Mouse (Mus musculus) forebrain, embryonic 14.5 days (tissue): Measurements from ENCODE around the gene Atp8b4. TPM values are rescaled to one million over a fixed set of nuclear protein-coding genes. Genes with fewer than 3 reads are reported as not detected.

Experiments
- ATAC-seq: fragments of 200-750 bp; cut with Nextera tagmentation; 2 replicates; pipeline ENCODE4 v1.8.0; 2017; ENCODE audit warnings: mild to moderate bottlenecking, moderate library complexity
- DNase-seq: peaks from one replicate; pipeline ENCODE4 v3.0.0-alpha.2; 2015; ENCODE audit warnings: low spot score
- H3K27ac ChIP-seq: fragments of 300-500 bp; sonication (generic); 2 replicates; pipeline ENCODE4 v1.5.1; 2014; ENCODE audit warnings: low read depth, mild to moderate bottlenecking, control low read depth, low read length, moderate library complexity
- H3K27me3 ChIP-seq: fragments of 300-500 bp; sonication (generic); replicated peaks from 2 replicates; pipeline ENCODE4 v1.6.1; 2014; ENCODE audit warnings: low read length, control low read depth, mixed read lengths; ENCODE audit not compliant: control insufficient read depth, insufficient read depth
- H3K36me3 ChIP-seq: fragments of 300-500 bp; sonication (generic); 2 replicates; pipeline ENCODE4 v1.6.1; 2014; ENCODE audit warnings: low read length, control low read depth; ENCODE audit not compliant: control insufficient read depth, insufficient read depth
- H3K4me1 ChIP-seq: fragments of 300-500 bp; sonication (generic); 2 replicates; pipeline ENCODE4 v1.6.1; 2014; ENCODE audit warnings: antibody characterized with exemption, low read length, control low read depth; ENCODE audit not compliant: control insufficient read depth, insufficient read depth
- H3K4me2 ChIP-seq: fragments of 300-500 bp; sonication (generic); 2 replicates; pipeline ENCODE4 v1.6.1; 2014; ENCODE audit warnings: mild to moderate bottlenecking, control low read depth, low read length
- H3K4me3 ChIP-seq: fragments of 300-500 bp; sonication (generic); 2 replicates; pipeline ENCODE4 v1.5.1; 2014; ENCODE audit warnings: low read depth, low read length, control low read depth
- H3K9ac ChIP-seq: fragments of 300-500 bp; sonication (generic); 2 replicates; pipeline ENCODE4 v1.6.1; 2014; ENCODE audit warnings: mild to moderate bottlenecking, low read length, control low read depth, moderate library complexity
- H3K9me3 ChIP-seq: fragments of 300-500 bp; sonication (generic); replicated peaks from 2 replicates; pipeline ENCODE4 v1.6.1; 2016; ENCODE audit warnings: low read length, control low read depth, mixed read lengths; ENCODE audit not compliant: control insufficient read depth
- WGBS: fragments of 180-500 bp; shearing (Covaris S2); extraction: QIAGEN DNeasy Blood & Tissue Kit; methylation state at CpG from one replicate; pipeline ENCODE4 v1.1.7; 2014; 5-methylcytosine and 5-hydroxymethylcytosine counted together
- polyA plus RNA-seq: library from polyadenylated mRNA; unstranded; fragments of >200 nt; fragmentation: Nextera tagmentation; extraction: Ambion mirVana; gene quantifications from 2 replicates; pipeline ENCODE4 v1.2.1, GENCODE M21; 2014

The Atp8b4 gene
- polyA plus RNA-seq, 1 experiment from 2014 or later, result 0.06 TPM

- Histone ChIP-seq H3K9me3 (no peaks in the 10 kb centered on the region), H3K27ac (no peak overlapping the region), H3K27me3 (no peaks in the 10 kb centered on the region), H3K4me1 (no peaks in the 10 kb centered on the region), H3K36me3 (no peaks in the 10 kb centered on the region), H3K4me2 (no peak overlapping the region), H3K4me3 (no peak overlapping the region), H3K9ac (no peak overlapping the region)
- DNase-seq (no peak), ATAC-seq (no peak)
- WGBS, result 92% methylated on average over 9 of the region's 9 CpGs
These were observed 9.9 kb downstream of the Atp8b4 start for GRCm38 (mm10) chr2:126490573-126490972.

GRCm38 (mm10) chr2:126485262-126486017 is 15.0 kb downstream of the Atp8b4 start:
- no peak overlapping the region for H3K27ac ChIP-seq
- no peaks in the 10 kb centered on the region for H3K4me1 ChIP-seq
- H3K4me2 ChIP-seq, result no peak overlapping the region
- H3K36me3 ChIP-seq, result no peaks in the 10 kb centered on the region
- no peak overlapping the region for H3K9ac ChIP-seq
- ATAC-seq (no peak), DNase-seq (no peak)
- WGBS, result 88% methylated on average over 11 of the region's 11 CpGs
- no peaks in the 10 kb centered on the region for H3K27me3 ChIP-seq
- no peak overlapping the region for H3K4me3 ChIP-seq
- H3K9me3 ChIP-seq, result no peaks in the 10 kb centered on the region

GRCm38 (mm10) chr2:126483337-126483736 is 17.1 kb downstream of the Atp8b4 start:
- no peak for ATAC-seq

GRCm38 (mm10) chr2:126477556-126477955 is 22.9 kb downstream of the Atp8b4 start:
- ATAC-seq (no peak), DNase-seq (peak; percentile 15)
- Histone ChIP-seq H3K9me3 (no peaks in the 10 kb centered on the region), H3K4me1 (no peaks in the 10 kb centered on the region), H3K4me3 (no peak overlapping the region), H3K4me2 (no peak overlapping the region), H3K27ac (no peak overlapping the region), H3K9ac (no peak overlapping the region), H3K36me3 (no peaks in the 10 kb centered on the region), H3K27me3 (no peaks in the 10 kb centered on the region)
- WGBS, result 82% methylated on average over 7 of the region's 7 CpGs

More at GRCm38 (mm10) chr2:126483337-126483736, 17.1 kb downstream of the Atp8b4 start:
- H3K4me1 ChIP-seq, result no peaks in the 10 kb centered on the region
- 90% methylated on average over 6 of the region's 6 CpGs for WGBS
- H3K4me2 ChIP-seq, result no peak overlapping the region
- no peaks in the 10 kb centered on the region for H3K27me3 ChIP-seq
- no peak overlapping the region for H3K9ac ChIP-seq
- no peak for DNase-seq
- no peaks in the 10 kb centered on the region for H3K36me3 ChIP-seq
- no peak overlapping the region for H3K4me3 ChIP-seq
- H3K27ac ChIP-seq, result no peak overlapping the region
- no peaks in the 10 kb centered on the region for H3K9me3 ChIP-seq

- 89% methylated on average over 11 of the region's 11 CpGs for WGBS
- H3K27ac ChIP-seq, result no peak overlapping the region
- H3K4me3 ChIP-seq, result no peak overlapping the region
- H3K27me3 ChIP-seq, result no peaks in the 10 kb centered on the region
- H3K36me3 ChIP-seq, result no peaks in the 10 kb centered on the region
- ATAC-seq (no peak), DNase-seq (no peak)
- no peaks in the 10 kb centered on the region for H3K9me3 ChIP-seq
- no peaks in the 10 kb centered on the region for H3K4me1 ChIP-seq
- H3K4me2 ChIP-seq, result no peak overlapping the region
- no peak overlapping the region for H3K9ac ChIP-seq
These were observed 24.6 kb downstream of the Atp8b4 start for GRCm38 (mm10) chr2:126475681-126476410.

GRCm38 (mm10) chr2:126474019-126474418 is 26.5 kb downstream of the Atp8b4 start:
- WGBS, result 92% methylated on average over 6 of the region's 6 CpGs
- H3K9ac ChIP-seq, result no peak overlapping the region
- H3K9me3 ChIP-seq, result no peaks in the 10 kb centered on the region
- no peak for DNase-seq
- no peaks in the 10 kb centered on the region for H3K36me3 ChIP-seq
- H3K4me2 ChIP-seq, result no peak overlapping the region
- no peaks in the 10 kb centered on the region for H3K4me1 ChIP-seq
- H3K27ac ChIP-seq, result no peak overlapping the region
- H3K27me3 ChIP-seq, result no peaks in the 10 kb centered on the region
- H3K4me3 ChIP-seq, result no peak overlapping the region
- ATAC-seq, result no peak

- Histone ChIP-seq H3K4me2 (no peak overlapping the region), H3K9ac (no peak overlapping the region), H3K4me3 (no peak overlapping the region), H3K27ac (no peak overlapping the region), H3K9me3 (no peaks in the 10 kb centered on the region), H3K4me1 (no peaks in the 10 kb centered on the region), H3K36me3 (no peaks in the 10 kb centered on the region), H3K27me3 (no peaks in the 10 kb centered on the region)
- 82% methylated on average over 5 of the region's 5 CpGs for WGBS
- no peak for ATAC-seq
- no peak for DNase-seq
These were observed 27.6 kb downstream of the Atp8b4 start for GRCm38 (mm10) chr2:126472836-126473235.

- Histone ChIP-seq H3K27ac (no peak overlapping the region), H3K4me1 (no peaks in the 10 kb centered on the region), H3K4me3 (no peak overlapping the region), H3K36me3 (no peaks in the 10 kb centered on the region), H3K4me2 (no peak overlapping the region), H3K9me3 (no peaks in the 10 kb centered on the region), H3K9ac (no peak overlapping the region), H3K27me3 (no peaks in the 10 kb centered on the region)
- 82% methylated on average over 4 of the region's 4 CpGs for WGBS
- DNase-seq (no peak), ATAC-seq (no peak)
These were observed 32.7 kb downstream of the Atp8b4 start for GRCm38 (mm10) chr2:126467790-126468189.
